Mouse (Mus musculus): Measurements from ENCODE around the gene Cenpm. TPM values are rescaled to one million over a fixed set of nuclear protein-coding genes. Genes with fewer than 3 reads are reported as not detected.

The Cenpm gene
- polyA plus RNA-seq, 1 experiment from 2014 or later = 73.0 TPM

DNA sequence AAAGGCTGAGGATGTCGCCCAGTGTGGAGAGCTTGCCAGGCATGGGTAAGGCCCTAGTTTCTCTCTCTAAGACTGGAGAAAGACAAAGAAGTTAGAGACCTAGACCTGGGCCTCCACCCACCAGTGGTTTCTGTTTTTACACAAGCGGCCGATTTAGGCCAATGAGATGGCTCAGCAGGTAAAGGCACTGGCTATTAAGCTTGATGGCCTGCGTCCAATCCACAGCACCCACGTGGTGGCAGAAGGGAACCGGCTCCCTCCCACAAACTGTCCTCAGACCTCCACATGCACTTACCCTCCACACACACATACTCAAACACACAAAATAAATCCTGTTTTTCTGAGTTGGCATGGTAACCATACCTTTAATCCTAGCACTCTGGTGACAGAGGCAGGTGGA lies 42.5 kb downstream of the Cenpm start:
- 93% methylated on average over 6 of the region's 6 CpGs for WGBS
- Histone ChIP-seq H3K36me3 (ENCODE audit: control insufficient read depth, insufficient read depth, low read length) (peaks cover 84% of the 10 kb centered on the region), H3K4me1 (ENCODE audit: control insufficient read depth in 2 of 2, insufficient read depth in 2 of 2, low read length in 2 of 2) (peaks cover 12 to 14% of the 10 kb centered on the region in 2 experiments), H3K27me3 (ENCODE audit: control insufficient read depth, insufficient read depth, low read length) (peaks cover 29% of the 10 kb centered on the region), H3K9ac (ENCODE audit: low read length) (no peak overlapping the region), H3K4me2 (ENCODE audit: low read length) (no peak overlapping the region), H3K27ac (replicated peaks in 1 of 2; ENCODE audit: control insufficient read depth in 1 of 2, insufficient read depth in 1 of 2, low read depth in 2 of 2, low read length in 2 of 2) (no peak overlapping the region), H3K4me3 (ENCODE audit: control insufficient read depth in 1 of 2, insufficient read depth in 1 of 2, low read depth in 1 of 2, low read length in 2 of 2) (no peak overlapping the region), H3K9me3 (ENCODE audit: control insufficient read depth, low read length) (no peaks in the 10 kb centered on the region)
- no peak for ATAC-seq (ENCODE audit: insufficient number of reproducible peaks, insufficient read depth, low FRiP score, low read depth)

DNA sequence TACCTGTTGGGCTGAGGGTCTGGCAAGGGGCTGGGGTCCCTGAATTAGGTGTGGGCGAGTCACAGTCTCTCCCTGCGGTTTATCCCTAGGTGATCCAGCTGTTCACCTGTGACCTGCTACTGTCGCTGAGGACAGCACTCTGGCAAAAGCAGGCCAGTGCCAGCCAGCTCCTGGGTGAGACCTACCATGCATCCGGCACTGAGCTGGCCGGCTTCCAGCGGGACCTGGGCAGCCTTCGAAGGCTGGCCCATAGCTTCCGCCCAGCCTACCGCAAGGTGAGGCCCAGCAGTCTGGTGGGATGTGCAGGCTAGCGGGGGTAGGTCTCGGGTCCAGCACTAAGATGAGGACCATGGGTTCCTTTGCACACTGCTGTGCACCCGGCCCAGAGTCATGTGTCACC lies 45.0 kb downstream of the Cenpm start:
- no peaks in the 10 kb centered on the region for H3K9me3 ChIP-seq (ENCODE audit: control insufficient read depth, low read length)
- H3K36me3 ChIP-seq (ENCODE audit: control insufficient read depth, insufficient read depth, low read length) = peaks cover 98% of the 10 kb centered on the region
- WGBS = 92% methylated on average over 12 of the region's 12 CpGs
- no peak overlapping the region for H3K9ac ChIP-seq (ENCODE audit: low read length)
- ATAC-seq (ENCODE audit: insufficient number of reproducible peaks, insufficient read depth, low FRiP score, low read depth) = no peak
- H3K4me1 ChIP-seq (ENCODE audit: control insufficient read depth in 2 of 2, insufficient read depth in 2 of 2, low read length in 2 of 2) = no peaks in the 10 kb centered on the region
- no peak overlapping the region for H3K4me3 ChIP-seq (ENCODE audit: control insufficient read depth in 1 of 2, insufficient read depth in 1 of 2, low read depth in 1 of 2, low read length in 2 of 2)
- H3K27ac ChIP-seq (replicated peaks in 1 of 2; ENCODE audit: control insufficient read depth in 1 of 2, insufficient read depth in 1 of 2, low read depth in 2 of 2, low read length in 2 of 2) = no peak overlapping the region
- no peak overlapping the region for H3K4me2 ChIP-seq (ENCODE audit: low read length)
- H3K27me3 ChIP-seq (ENCODE audit: control insufficient read depth, insufficient read depth, low read length) = 0 out of 2 replicates have a peak, but pooled peaks cover 4% of the 10 kb centered on the region

DNA sequence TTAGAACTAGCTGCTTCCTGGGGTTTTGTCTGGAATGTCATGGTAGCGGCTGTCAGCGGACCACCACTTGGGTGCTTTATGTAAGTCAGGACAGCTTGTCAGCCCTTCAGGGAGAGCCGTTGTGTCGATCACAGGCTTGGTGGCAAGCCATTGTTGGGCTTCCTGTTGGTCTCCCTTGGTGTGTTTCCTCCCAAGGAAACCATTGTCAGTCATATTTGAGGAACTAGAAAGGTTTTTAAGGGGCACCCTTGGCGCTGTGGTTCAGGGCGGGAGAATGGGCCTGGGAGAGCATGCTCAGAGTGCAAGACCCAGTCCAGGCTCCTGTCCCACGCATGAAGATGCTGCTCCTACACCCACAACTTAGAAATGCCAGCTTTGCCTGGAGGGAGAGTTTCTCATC lies 46.2 kb downstream of the Cenpm start:
- 87% methylated on average over 7 of the region's 7 CpGs for WGBS
- no peak overlapping the region for H3K27ac ChIP-seq (replicated peaks in 1 of 2; ENCODE audit: control insufficient read depth in 1 of 2, insufficient read depth in 1 of 2, low read depth in 2 of 2, low read length in 2 of 2)
- no peaks in the 10 kb centered on the region for H3K9me3 ChIP-seq (ENCODE audit: control insufficient read depth, low read length)
- H3K4me2 ChIP-seq (ENCODE audit: low read length) = no peak overlapping the region
- no peak overlapping the region for H3K4me3 ChIP-seq (ENCODE audit: control insufficient read depth in 1 of 2, insufficient read depth in 1 of 2, low read depth in 1 of 2, low read length in 2 of 2)
- no peak for ATAC-seq (ENCODE audit: insufficient number of reproducible peaks, insufficient read depth, low FRiP score, low read depth)
- no peaks in the 10 kb centered on the region for H3K27me3 ChIP-seq (ENCODE audit: control insufficient read depth, insufficient read depth, low read length)
- no peak overlapping the region for H3K9ac ChIP-seq (ENCODE audit: low read length)
- H3K36me3 ChIP-seq (ENCODE audit: control insufficient read depth, insufficient read depth, low read length) = peaks cover 99% of the 10 kb centered on the region
- no peaks in the 10 kb centered on the region for H3K4me1 ChIP-seq (ENCODE audit: control insufficient read depth in 2 of 2, insufficient read depth in 2 of 2, low read length in 2 of 2)

DNA sequence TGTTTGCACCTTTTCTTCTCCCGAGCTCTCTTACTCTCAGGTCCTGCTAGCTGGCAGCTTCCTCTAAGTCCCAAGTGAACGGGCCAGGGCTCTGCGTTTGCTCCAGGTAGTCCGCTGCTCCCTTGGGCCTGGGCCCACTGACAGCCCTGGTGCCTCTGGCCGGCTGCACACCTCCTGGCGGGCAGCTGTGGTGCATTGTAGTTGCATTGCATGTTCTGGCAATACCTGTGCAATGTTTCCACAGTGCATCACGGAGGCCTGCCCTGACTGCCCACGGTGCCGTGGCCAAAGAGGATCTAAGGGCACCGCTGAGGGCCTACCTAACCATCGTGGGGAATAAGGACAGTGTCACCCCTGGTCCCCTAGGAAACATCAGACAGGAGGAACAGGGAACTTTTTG lies 46.6 kb downstream of the Cenpm start:
- H3K4me1 ChIP-seq (ENCODE audit: control insufficient read depth in 2 of 2, insufficient read depth in 2 of 2, low read length in 2 of 2) = no peaks in the 10 kb centered on the region
- no peak for ATAC-seq (ENCODE audit: insufficient number of reproducible peaks, insufficient read depth, low FRiP score, low read depth)
- H3K27ac ChIP-seq (replicated peaks in 1 of 2; ENCODE audit: control insufficient read depth in 1 of 2, insufficient read depth in 1 of 2, low read depth in 2 of 2, low read length in 2 of 2) = no peak overlapping the region
- no peaks in the 10 kb centered on the region for H3K9me3 ChIP-seq (ENCODE audit: control insufficient read depth, low read length)
- H3K4me2 ChIP-seq (ENCODE audit: low read length) = no peak overlapping the region
- no peak overlapping the region for H3K9ac ChIP-seq (ENCODE audit: low read length)
- H3K36me3 ChIP-seq (ENCODE audit: control insufficient read depth, insufficient read depth, low read length) = peaks cover 99% of the 10 kb centered on the region
- no peak overlapping the region for H3K4me3 ChIP-seq (ENCODE audit: control insufficient read depth in 1 of 2, insufficient read depth in 1 of 2, low read depth in 1 of 2, low read length in 2 of 2)
- WGBS = 94% methylated on average over 11 of the region's 11 CpGs
- H3K27me3 ChIP-seq (ENCODE audit: control insufficient read depth, insufficient read depth, low read length) = no peaks in the 10 kb centered on the region

DNA sequence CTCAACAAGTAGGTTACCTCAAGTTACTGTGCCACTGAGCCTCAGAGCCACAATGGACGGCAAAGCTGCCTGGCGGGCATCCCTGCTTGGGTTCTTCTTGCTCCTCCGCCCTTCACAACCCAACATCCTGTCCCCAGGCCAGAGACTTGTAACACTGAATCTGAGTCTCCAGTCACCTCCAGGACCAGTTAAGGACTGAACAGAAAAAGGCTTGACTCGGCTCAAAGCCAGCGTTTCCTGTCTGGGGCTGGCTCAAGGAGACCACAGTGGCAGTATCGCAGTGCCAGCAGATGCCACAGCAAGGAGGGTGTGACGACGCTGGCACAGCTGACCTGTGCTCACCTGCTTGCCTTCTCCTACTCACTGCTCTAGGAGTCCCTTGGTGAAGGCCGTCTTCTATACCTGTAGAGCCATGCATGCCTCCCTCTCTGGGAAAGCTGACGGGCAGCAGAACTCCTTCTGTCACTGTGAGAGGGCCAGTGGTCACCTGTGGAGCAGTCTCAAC lies 47.2 kb downstream of the Cenpm start:
- H3K4me1 ChIP-seq (ENCODE audit: control insufficient read depth in 2 of 2, insufficient read depth in 2 of 2, low read length in 2 of 2) = peaks cover 0 to 3% of the 10 kb centered on the region in 2 experiments; a peak in 2 of 4 replicates
- H3K9ac ChIP-seq (ENCODE audit: low read length) = no peak overlapping the region
- H3K4me3 ChIP-seq (ENCODE audit: control insufficient read depth in 1 of 2, insufficient read depth in 1 of 2, low read depth in 1 of 2, low read length in 2 of 2) = no peak overlapping the region
- H3K27ac ChIP-seq (replicated peaks in 1 of 2; ENCODE audit: control insufficient read depth in 1 of 2, insufficient read depth in 1 of 2, low read depth in 2 of 2, low read length in 2 of 2) = no peak overlapping the region
- H3K9me3 ChIP-seq (ENCODE audit: control insufficient read depth, low read length) = no peaks in the 10 kb centered on the region
- H3K27me3 ChIP-seq (ENCODE audit: control insufficient read depth, insufficient read depth, low read length) = no peaks in the 10 kb centered on the region
- no peak for ATAC-seq (ENCODE audit: insufficient number of reproducible peaks, insufficient read depth, low FRiP score, low read depth)
- H3K36me3 ChIP-seq (ENCODE audit: control insufficient read depth, insufficient read depth, low read length) = peaks cover 100% of the 10 kb centered on the region
- WGBS = 87% methylated on average over 10 of the region's 10 CpGs
- no peak overlapping the region for H3K4me2 ChIP-seq (ENCODE audit: low read length)

DNA sequence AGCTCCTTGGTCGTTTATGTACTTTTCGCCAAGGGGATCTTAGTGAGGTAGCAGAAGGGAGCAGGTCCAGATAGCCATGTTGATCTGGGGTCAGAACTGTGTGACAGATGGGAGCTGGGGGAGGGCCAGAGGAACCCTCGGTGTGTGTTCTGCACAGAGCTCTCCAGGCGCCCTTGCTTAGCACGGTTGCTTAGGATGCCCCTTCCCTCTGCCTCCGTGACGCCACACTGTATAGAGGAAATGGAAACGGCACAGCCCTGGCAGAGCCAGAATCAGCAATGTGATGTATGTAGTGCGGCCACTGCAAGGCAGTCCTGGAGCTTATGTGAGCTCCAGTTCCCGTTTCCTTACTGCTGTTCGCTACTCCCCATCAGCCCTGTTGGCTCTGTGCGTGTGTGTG lies 48.2 kb downstream of the Cenpm start:
- Histone ChIP-seq H3K4me1 (ENCODE audit: control insufficient read depth in 2 of 2, insufficient read depth in 2 of 2, low read length in 2 of 2) (peaks cover 0 to 3% of the 10 kb centered on the region in 2 experiments; a peak in 2 of 4 replicates), H3K27ac (replicated peaks in 1 of 2; ENCODE audit: control insufficient read depth in 1 of 2, insufficient read depth in 1 of 2, low read depth in 2 of 2, low read length in 2 of 2) (no peak overlapping the region), H3K9ac (ENCODE audit: low read length) (no peak overlapping the region), H3K9me3 (ENCODE audit: control insufficient read depth, low read length) (no peaks in the 10 kb centered on the region), H3K36me3 (ENCODE audit: control insufficient read depth, insufficient read depth, low read length) (peaks cover 98% of the 10 kb centered on the region), H3K27me3 (ENCODE audit: control insufficient read depth, insufficient read depth, low read length) (no peaks in the 10 kb centered on the region), H3K4me3 (ENCODE audit: control insufficient read depth in 1 of 2, insufficient read depth in 1 of 2, low read depth in 1 of 2, low read length in 2 of 2) (no peak overlapping the region), H3K4me2 (ENCODE audit: low read length) (no peak overlapping the region)
- WGBS = 84% methylated on average over 12 of the region's 12 CpGs
- no peak for ATAC-seq (ENCODE audit: insufficient number of reproducible peaks, insufficient read depth, low FRiP score, low read depth)

DNA sequence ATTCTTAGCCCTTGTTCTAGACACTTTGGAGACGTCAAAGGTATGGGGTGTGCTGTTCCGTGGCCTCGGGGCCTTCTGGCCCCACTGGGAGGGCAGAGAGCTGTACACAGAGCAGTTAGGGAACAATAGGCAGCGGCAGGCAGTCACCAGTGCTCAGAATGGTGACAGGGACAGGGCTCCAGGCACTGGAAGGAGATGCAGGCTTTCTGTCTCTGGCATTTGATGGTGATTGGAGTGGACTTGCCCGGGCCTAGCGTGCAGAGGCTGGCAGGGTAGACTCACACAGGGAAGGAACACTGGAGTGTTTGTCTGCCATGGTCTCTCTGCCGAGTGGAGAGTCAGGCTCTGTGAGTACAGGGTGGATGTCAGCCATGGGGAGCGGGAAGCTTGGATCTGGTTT lies 51.9 kb downstream of the Cenpm start:
- no peaks in the 10 kb centered on the region for H3K9me3 ChIP-seq (ENCODE audit: control insufficient read depth, low read length)
- no peak overlapping the region for H3K4me3 ChIP-seq (ENCODE audit: control insufficient read depth in 1 of 2, insufficient read depth in 1 of 2, low read depth in 1 of 2, low read length in 2 of 2)
- no peak overlapping the region for H3K4me2 ChIP-seq (ENCODE audit: low read length)
- WGBS = 67% methylated on average over 8 of the region's 8 CpGs
- H3K27me3 ChIP-seq (ENCODE audit: control insufficient read depth, insufficient read depth, low read length) = 0 out of 2 replicates have a peak, but pooled peaks cover 3% of the 10 kb centered on the region
- no peak overlapping the region; the same call in 1 of the 2 replicates for H3K9ac ChIP-seq (ENCODE audit: low read length)
- no peak overlapping the region for H3K27ac ChIP-seq (replicated peaks in 1 of 2; ENCODE audit: control insufficient read depth in 1 of 2, insufficient read depth in 1 of 2, low read depth in 2 of 2, low read length in 2 of 2)
- ATAC-seq (ENCODE audit: insufficient number of reproducible peaks, insufficient read depth, low FRiP score, low read depth) = no peak
- peaks cover 80% of the 10 kb centered on the region for H3K36me3 ChIP-seq (ENCODE audit: control insufficient read depth, insufficient read depth, low read length)
- H3K4me1 ChIP-seq (ENCODE audit: control insufficient read depth in 2 of 2, insufficient read depth in 2 of 2, low read length in 2 of 2) = peaks cover 0 to 3% of the 10 kb centered on the region in 2 experiments; a peak in 2 of 4 replicates
